Mouse (Mus musculus) common myeloid progenitor, adult 5-6 weeks (primary cell): ENCODE results near the gene Kdm2b. TPM values are rescaled to one million over a fixed set of nuclear protein-coding genes. Genes with fewer than 3 reads are reported as not detected.

Experiments
- ATAC-seq: replicated peaks from 2 replicates; pipeline ENCODE4 v1.8.0; 2016; ENCODE audit warnings: low read depth, mild to moderate bottlenecking, moderate TSS enrichment, inconsistent platforms; ENCODE audit not compliant: poor library complexity, severe bottlenecking
- total RNA-seq: library from RNA; stranded (forward); fragments of 200-1000, 187-1606 nt; gene quantifications from 2 replicates; pipeline ENCODE4 v1.2.3, GENCODE M21; 2017

The Kdm2b gene
- 60.6 and 72.8 TPM in 2 replicates for total RNA-seq

GRCm38 (mm10) chr5:122989551-122990330 lies at the start of gene Kdm2b:
Gene Kdm2b, minus strand, starts transcription at chr5:122989823.
- ATAC-seq, result no peak

- ATAC-seq, result peak; percentile 90
Measured at GRCm38 (mm10) chr5:123039120-123039752, 49.6 kb upstream of the Kdm2b start.

GRCm38 (mm10) chr5:123038115-123038514 lies 48.5 kb upstream of the Kdm2b start:
- no peak for ATAC-seq

- peak; percentile 12; the same call in 1 of the 2 replicates for ATAC-seq
Measured at GRCm38 (mm10) chr5:123035564-123035963, 45.9 kb upstream of the Kdm2b start.

GRCm38 (mm10) chr5:123035089-123035488 lies 45.5 kb upstream of the Kdm2b start:
- ATAC-seq, result no peak

- ATAC-seq, result no peak
Measured at GRCm38 (mm10) chr5:123033646-123034160, 44.1 kb upstream of the Kdm2b start.

- no peak for ATAC-seq
Measured at GRCm38 (mm10) chr5:123031312-123031711, 41.7 kb upstream of the Kdm2b start.

GRCm38 (mm10) chr5:123029729-123030128 lies 40.1 kb upstream of the Kdm2b start:
- no peak for ATAC-seq

- ATAC-seq, result peak; percentile 67
Measured at GRCm38 (mm10) chr5:123027436-123027835, 37.8 kb upstream of the Kdm2b start.

- no peak for ATAC-seq
Measured at GRCm38 (mm10) chr5:123026414-123026813, 36.8 kb upstream of the Kdm2b start.

GRCm38 (mm10) chr5:123024965-123025573 lies 35.4 kb upstream of the Kdm2b start:
- peak; percentile 71 for ATAC-seq

- no peak for ATAC-seq
Measured at GRCm38 (mm10) chr5:123024312-123024711, 34.7 kb upstream of the Kdm2b start.

GRCm38 (mm10) chr5:123023049-123023448 lies 33.4 kb upstream of the Kdm2b start:
- ATAC-seq, result no peak

- ATAC-seq, result no peak
Measured at GRCm38 (mm10) chr5:123021438-123021837, 31.8 kb upstream of the Kdm2b start.

- ATAC-seq, result no peak
Measured at GRCm38 (mm10) chr5:123020426-123020825, 30.8 kb upstream of the Kdm2b start.

- ATAC-seq, result peak; percentile 21
Measured at GRCm38 (mm10) chr5:123019336-123020016, 29.9 kb upstream of the Kdm2b start.

GRCm38 (mm10) chr5:123017504-123017903 lies 27.9 kb upstream of the Kdm2b start:
- ATAC-seq, result peak; percentile 8; the same call in 1 of the 2 replicates

GRCm38 (mm10) chr5:123015915-123016314 lies 26.3 kb upstream of the Kdm2b start:
- ATAC-seq, result no peak

GRCm38 (mm10) chr5:123014753-123015701 lies 25.4 kb upstream of the Kdm2b start, which contains the start of gene Orai1:
Gene Orai1, plus strand, starts transcription at chr5:123015074.
- peak; percentile 84 for ATAC-seq
